22 mouse cellular contexts compared by ENCODE assay signal in the genomic region with DNA sequence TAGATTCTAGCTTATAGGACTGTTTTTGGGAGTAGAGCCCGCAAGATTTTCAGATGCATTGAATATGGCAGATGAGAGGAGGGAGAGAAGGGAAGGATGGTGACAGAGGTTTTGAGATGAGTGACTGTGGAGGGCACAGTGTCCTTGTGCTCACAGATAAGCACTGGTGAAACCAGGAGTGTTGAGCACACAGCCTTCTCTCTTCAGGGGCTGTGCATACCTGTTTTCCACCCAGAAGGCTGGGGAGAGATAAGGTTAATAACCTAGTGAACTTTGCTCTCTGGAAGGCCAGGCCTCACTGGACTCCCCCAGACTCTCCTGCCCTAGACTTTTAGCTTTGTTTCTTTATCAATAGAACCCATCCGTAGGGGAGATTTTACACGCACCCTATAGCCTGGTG. TPM values are rescaled to one million over a fixed set of nuclear protein-coding genes. Genes with fewer than 3 reads are reported as not detected.
DNase-seq lines count a peak whose midpoint lies in the region; ATAC-seq and TF ChIP-seq lines count a peak whose summit lies in the region.
"Had no signal": no experiment of that assay in that cellular context is flagged by ENCODE, and none has a peak within 500 bp of the region (broad histone marks: within the 10 kb centered on the region; RNA-seq: fewer than 3 reads in every experiment).

No protein-coding gene starts in this region.

- DNase-seq in stomach, postnatal 0 days (ENCODE audit: low spot score) = no peak
- DNase-seq in layer of hippocampus, postnatal 36 days = no peak
- DNase-seq in lung, postnatal 4 days = no peak
- no peak for DNase-seq in right cerebral cortex, postnatal 36 days (ENCODE audit: low spot score in 2 of 2)
- DNase-seq in left cerebral cortex, adult 8-10 months (ENCODE audit: low spot score in 2 of 2) = no peak
- DNase-seq: B cell, adult 2 months; cerebellum, adult 9-10 months; gastrocnemius, adult 2 months; lung, embryonic 14.5 days; spleen, adult 18-20 months; thymus, adult 2 months had no signal

- H3K4me1 ChIP-seq in stomach, embryonic 15.5 days = peaks cover 18% of the 10 kb centered on the region
- H3K4me1 ChIP-seq in stomach, postnatal 0 days (replicated peaks; ENCODE audit: control insufficient read depth, insufficient read depth) = no peaks in the 10 kb centered on the region
- H3K4me1 ChIP-seq in intestine, postnatal 0 days (replicated peaks; ENCODE audit: control insufficient read depth, insufficient read depth, low read length) = peaks cover 5% of the 10 kb centered on the region
- H3K4me1 ChIP-seq in liver, embryonic 16.5 days (ENCODE audit: control insufficient read depth, low read depth, low read length) = peaks cover 48% of the 10 kb centered on the region

- H3K27me3 ChIP-seq in stomach, embryonic 15.5 days (replicated peaks) = no peaks in the 10 kb centered on the region
- H3K27me3 ChIP-seq in stomach, postnatal 0 days (ENCODE audit: control insufficient read depth, insufficient read depth, low read length) = no peaks in the 10 kb centered on the region
- H3K27me3 ChIP-seq in intestine, postnatal 0 days (replicated peaks; ENCODE audit: control insufficient read depth, insufficient read depth, low read length) = no peaks in the 10 kb centered on the region
- H3K27me3 ChIP-seq in liver, embryonic 16.5 days (ENCODE audit: control insufficient read depth, insufficient read depth, low read depth, low read length) = no peaks in the 10 kb centered on the region
- H3K27me3 ChIP-seq: forebrain, embryonic 15.5 days; limb, embryonic 12.5 days; neural tube, embryonic 13.5 days had no signal

- H3K4me3 ChIP-seq in stomach, embryonic 15.5 days (replicated peaks) = no peak overlapping the region
- H3K4me3 ChIP-seq in stomach, postnatal 0 days (ENCODE audit: low read depth, low read length) = no peak overlapping the region
- no peak overlapping the region for H3K4me3 ChIP-seq in intestine, postnatal 0 days (ENCODE audit: low read depth, low read length)
- H3K4me3 ChIP-seq in liver, embryonic 16.5 days (ENCODE audit: low read depth, low read length) = no peak overlapping the region
- H3K4me3 ChIP-seq: embryonic facial prominence, embryonic 10.5 days; forebrain, embryonic 15.5 days; gastrocnemius, adult 2 months; limb, embryonic 12.5 days; midbrain, embryonic 12.5 days; neural tube, embryonic 13.5 days had no signal

- no peaks in the 10 kb centered on the region for H3K36me3 ChIP-seq in stomach, embryonic 15.5 days
- no peaks in the 10 kb centered on the region for H3K36me3 ChIP-seq in stomach, postnatal 0 days (ENCODE audit: control insufficient read depth, insufficient read depth, low read length)
- no peaks in the 10 kb centered on the region for H3K36me3 ChIP-seq in intestine, postnatal 0 days (ENCODE audit: control insufficient read depth, insufficient read depth)
- no peaks in the 10 kb centered on the region for H3K36me3 ChIP-seq in liver, embryonic 16.5 days (ENCODE audit: control insufficient read depth, insufficient read depth)
- H3K36me3 ChIP-seq: embryonic facial prominence, embryonic 10.5 days; forebrain, embryonic 15.5 days; limb, embryonic 12.5 days; midbrain, embryonic 12.5 days; neural tube, embryonic 13.5 days had no signal

- H3K4me2 ChIP-seq in stomach, embryonic 15.5 days = no peak overlapping the region
- H3K4me2 ChIP-seq in stomach, postnatal 0 days (replicated peaks; ENCODE audit: low read depth) = no peak overlapping the region
- peak overlapping the region; percentile 40; the same call in 1 of the 2 replicates for H3K4me2 ChIP-seq in intestine, postnatal 0 days (replicated peaks; ENCODE audit: low read depth)
- peak overlapping the region; percentile 47 for H3K4me2 ChIP-seq in liver, embryonic 16.5 days (ENCODE audit: low read depth, low read length)
- H3K4me2 ChIP-seq: forebrain, embryonic 15.5 days; limb, embryonic 12.5 days; lung, embryonic 14.5 days; midbrain, embryonic 12.5 days; neural tube, embryonic 13.5 days had no signal

- ATAC-seq in stomach, embryonic 15.5 days (ENCODE audit: insufficient read depth, low FRiP score, low read depth) = peak; percentile 44; the same call in 1 of the 2 replicates
- ATAC-seq in stomach, postnatal 0 days (ENCODE audit: low FRiP score, low TSS enrichment) = no peak
- peak; percentile 58 for ATAC-seq in intestine, postnatal 0 days
- peak; percentile 80 for ATAC-seq in liver, embryonic 16.5 days (ENCODE audit: low read depth)
- ATAC-seq: forebrain, embryonic 15.5 days had no signal

- peak overlapping the region; percentile 58; the same call in 1 of the 2 replicates for H3K27ac ChIP-seq in stomach, embryonic 15.5 days
- no peak overlapping the region; the same call in 1 of the 2 replicates for H3K27ac ChIP-seq in stomach, postnatal 0 days (replicated peaks)
- H3K27ac ChIP-seq in intestine, postnatal 0 days (ENCODE audit: low read depth, low read length) = peak overlapping the region; percentile 72
- H3K27ac ChIP-seq in liver, embryonic 16.5 days (ENCODE audit: low read length) = peak overlapping the region; percentile 77
- H3K27ac ChIP-seq: embryonic facial prominence, embryonic 10.5 days; forebrain, embryonic 15.5 days; gastrocnemius, adult 2 months; limb, embryonic 12.5 days; macrophage; midbrain, embryonic 12.5 days; neural tube, embryonic 13.5 days had no signal

- TF ChIP-seq CTCF in stomach, postnatal 0 days (IDR thresholded peaks at IDR 0.05; ENCODE audit: low read depth) = no peak
- no peak for TF ChIP-seq CTCF in intestine, postnatal 0 days (IDR thresholded peaks at IDR 0.05; ENCODE audit: low read depth)

- TF ChIP-seq EP300 in stomach, postnatal 0 days (optimal IDR thresholded peaks at IDR 0.05) = no peak

- H3K9ac ChIP-seq in stomach, embryonic 15.5 days = no peak overlapping the region
- no peak overlapping the region for H3K9ac ChIP-seq in stomach, postnatal 0 days (ENCODE audit: low read length)
- H3K9ac ChIP-seq in intestine, postnatal 0 days (ENCODE audit: low read depth, low read length) = no peak overlapping the region
- H3K9ac ChIP-seq in liver, embryonic 16.5 days (ENCODE audit: low read depth, low read length) = peak overlapping the region; percentile 12; the same call in 1 of the 2 replicates
- H3K9ac ChIP-seq: forebrain, embryonic 15.5 days; limb, embryonic 12.5 days; lung, embryonic 14.5 days; midbrain, embryonic 12.5 days; neural tube, embryonic 13.5 days had no signal

- H3K9me3 ChIP-seq in stomach, embryonic 15.5 days = no peaks in the 10 kb centered on the region
- no peaks in the 10 kb centered on the region for H3K9me3 ChIP-seq in stomach, postnatal 0 days (ENCODE audit: control insufficient read depth, low read length)
- no peaks in the 10 kb centered on the region for H3K9me3 ChIP-seq in intestine, postnatal 0 days (ENCODE audit: control insufficient read depth)
- no peaks in the 10 kb centered on the region for H3K9me3 ChIP-seq in liver, embryonic 16.5 days (replicated peaks; ENCODE audit: control insufficient read depth, low read length)
- H3K9me3 ChIP-seq: embryonic facial prominence, embryonic 10.5 days; forebrain, embryonic 15.5 days; limb, embryonic 12.5 days; midbrain, embryonic 12.5 days; neural tube, embryonic 13.5 days had no signal

- 70% methylated on average over 3 of the region's 3 CpGs for WGBS in stomach, embryonic 15.5 days
- WGBS in stomach, postnatal 0 days = 72% methylated on average over 3 of the region's 3 CpGs
- WGBS in intestine, postnatal 0 days = 52% methylated on average over 3 of the region's 3 CpGs
- WGBS in liver, embryonic 16.5 days (ENCODE audit: insufficient replicate concordance) = 44% methylated on average over 3 of the region's 3 CpGs

RNA-seq across cellular contexts. Expression of gene Ankrd54, which starts 5.7 kb away (rescaled TPM):
- 49.7 and 51.8 TPM in 2 replicates for polyA plus RNA-seq in stomach, embryonic 15.5 days (2015; fragmentation: Nextera tagmentation; extraction: Ambion mirVana)
- polyA plus RNA-seq in stomach, postnatal 0 days (2015; fragmentation: Nextera tagmentation; extraction: Ambion mirVana) = 27.1 and 28.0 TPM in 2 replicates
- 44.1 and 48.8 TPM in 2 replicates for polyA plus RNA-seq in intestine, postnatal 0 days (2015; fragmentation: Nextera tagmentation; extraction: Ambion mirVana)
- 36.7 and 40.9 TPM in 2 replicates for polyA plus RNA-seq in liver, embryonic 16.5 days (2015; fragmentation: Nextera tagmentation; extraction: Ambion mirVana)
- 10 to 100 TPM; 17.6 to 20.7 TPM for total RNA-seq in layer of hippocampus, postnatal 36 days (2021)
- total RNA-seq in left cerebral cortex, adult 8-10 months (2022) = 10 to 100 TPM; 16.5 to 20.1 (median 18.4) TPM

RNA-seq across cellular contexts. Expression of gene Eif3l, which starts 6.6 kb away (rescaled TPM):
- polyA plus RNA-seq in stomach, embryonic 15.5 days (2015; fragmentation: Nextera tagmentation; extraction: Ambion mirVana) = 200 and 222 TPM in 2 replicates
- polyA plus RNA-seq in stomach, postnatal 0 days (2015; fragmentation: Nextera tagmentation; extraction: Ambion mirVana) = 132 and 135 TPM in 2 replicates
- polyA plus RNA-seq in intestine, postnatal 0 days (2015; fragmentation: Nextera tagmentation; extraction: Ambion mirVana) = 97.0 and 100 TPM in 2 replicates
- 107 and 109 TPM in 2 replicates for polyA plus RNA-seq in liver, embryonic 16.5 days (2015; fragmentation: Nextera tagmentation; extraction: Ambion mirVana)
- total RNA-seq in layer of hippocampus, postnatal 36 days (2021) = 10 to 100 TPM; 69.4 to 74.8 TPM
- total RNA-seq in left cerebral cortex, adult 8-10 months (2022) = 10 to 100 TPM; 73.8 to 77.0 (median 75.3) TPM

RNA-seq across cellular contexts. Expression of gene Galr3, which starts 26.7 kb away (rescaled TPM):
- 0.68 and 0.89 TPM in 2 replicates for polyA plus RNA-seq in stomach, embryonic 15.5 days (2015; fragmentation: Nextera tagmentation; extraction: Ambion mirVana)
- polyA plus RNA-seq in stomach, postnatal 0 days (2015; fragmentation: Nextera tagmentation; extraction: Ambion mirVana) = 0.31 and 0.34 TPM in 2 replicates
- 2.2 and 2.6 TPM in 2 replicates for polyA plus RNA-seq in intestine, postnatal 0 days (2015; fragmentation: Nextera tagmentation; extraction: Ambion mirVana)
- polyA plus RNA-seq in liver, embryonic 16.5 days (2015; fragmentation: Nextera tagmentation; extraction: Ambion mirVana) = 0.20 TPM in 1 of 2 replicates, not detected in the other
- total RNA-seq in layer of hippocampus, postnatal 36 days (2021) = not detected
- under 1 TPM in 3 of 4 experiments, not detected in 1; 0.30 to 0.72 (median 0.37) TPM for total RNA-seq in left cerebral cortex, adult 8-10 months (2022)
- total RNA-seq: gastrocnemius, adult 2 months had no signal
- polyA plus RNA-seq: embryonic facial prominence, embryonic 10.5 days; forebrain, embryonic 15.5 days; heart, embryonic 14.5 days; kidney, embryonic 16.5 days; limb, embryonic 12.5 days; lung, embryonic 14.5 days; macrophage; midbrain, embryonic 12.5 days; neural tube, embryonic 13.5 days had no signal

RNA-seq across cellular contexts. Expression of gene H1f0, which starts 40.2 kb away (rescaled TPM):
- polyA plus RNA-seq in stomach, embryonic 15.5 days (2015; fragmentation: Nextera tagmentation; extraction: Ambion mirVana) = 546 and 587 TPM in 2 replicates
- polyA plus RNA-seq in stomach, postnatal 0 days (2015; fragmentation: Nextera tagmentation; extraction: Ambion mirVana) = 285 and 309 TPM in 2 replicates
- 298 and 319 TPM in 2 replicates for polyA plus RNA-seq in intestine, postnatal 0 days (2015; fragmentation: Nextera tagmentation; extraction: Ambion mirVana)
- polyA plus RNA-seq in liver, embryonic 16.5 days (2015; fragmentation: Nextera tagmentation; extraction: Ambion mirVana) = 134 and 136 TPM in 2 replicates
- total RNA-seq in layer of hippocampus, postnatal 36 days (2021) = 10 to 100 TPM; 88.9 to 89.5 TPM
- 10 to 100 TPM; 84.9 to 94.2 (median 89.5) TPM for total RNA-seq in left cerebral cortex, adult 8-10 months (2022)

RNA-seq across cellular contexts. Expression of gene Micall1, which starts 40.3 kb away (rescaled TPM):
- 11.5 and 11.9 TPM in 2 replicates for polyA plus RNA-seq in stomach, embryonic 15.5 days (2015; fragmentation: Nextera tagmentation; extraction: Ambion mirVana)
- 7.0 and 7.8 TPM in 2 replicates for polyA plus RNA-seq in stomach, postnatal 0 days (2015; fragmentation: Nextera tagmentation; extraction: Ambion mirVana)
- polyA plus RNA-seq in intestine, postnatal 0 days (2015; fragmentation: Nextera tagmentation; extraction: Ambion mirVana) = 3.7 and 5.0 TPM in 2 replicates
- polyA plus RNA-seq in liver, embryonic 16.5 days (2015; fragmentation: Nextera tagmentation; extraction: Ambion mirVana) = 0.93 and 1.0 TPM in 2 replicates
- 10 to 100 TPM; 33.1 to 34.5 TPM for total RNA-seq in layer of hippocampus, postnatal 36 days (2021)
- 10 to 100 TPM; 28.9 to 32.0 (median 30.4) TPM for total RNA-seq in left cerebral cortex, adult 8-10 months (2022)

Comparison
In these comparisons a context has a peak if more than half of its experiments do, and no peak if none do; other contexts are left out.
1. H3K4me2 ChIP-seq: peak in intestine, postnatal 0 days (single experiment) and liver, embryonic 16.5 days (single experiment); none in stomach, embryonic 15.5 days (single experiment) and stomach, postnatal 0 days (single experiment).